Mouse (Mus musculus) brain, embryonic 18.5 days (tissue): ENCODE measurements around the gene Tpk1.
A peak's percentile ranks its signal among the peaks of the same experiment; 100 is the strongest.
"Not testable (repeated sequence)": the region's sequence is repeated elsewhere in the genome, so short reads cannot be mapped to it uniquely, and the experiment has no call there.

Source experiments
- DNase-seq: peaks from one replicate; pipeline ENCODE4 v3.0.0-alpha.2; 2012; ENCODE audit warnings: low read depth, low spot score

Gene Tpk1

DNA sequence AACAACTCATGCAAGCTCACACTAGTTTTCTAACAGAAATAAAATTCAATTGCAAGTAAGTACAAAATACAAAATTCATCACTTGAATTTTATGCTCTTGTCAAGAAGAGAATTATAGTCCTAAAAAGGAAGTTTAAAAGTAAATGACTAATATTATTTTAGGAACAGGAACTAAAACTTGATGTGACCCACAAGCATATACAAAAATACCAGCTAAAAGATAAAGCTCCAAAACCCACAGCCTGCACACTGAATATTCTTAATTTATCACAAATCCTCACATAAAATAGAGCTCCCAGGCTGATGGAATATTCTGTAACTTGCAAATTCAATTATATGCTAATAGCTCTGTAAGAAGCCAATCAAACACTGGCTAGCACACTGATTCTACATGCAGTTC is 25.5 kb downstream of the Tpk1 start:
- no peak for DNase-seq

GRCm38 (mm10) chr6:43638865-43639264 is 27.2 kb downstream of the Tpk1 start:
- no peak for DNase-seq

GRCm38 (mm10) chr6:43638119-43638518 is 28.0 kb downstream of the Tpk1 start:
- no peak for DNase-seq

GRCm38 (mm10) chr6:43636980-43637638 is 29.0 kb downstream of the Tpk1 start:
- no peak for DNase-seq

GRCm38 (mm10) chr6:43633308-43633963 is 32.6 kb downstream of the Tpk1 start:
- no peak for DNase-seq

DNA sequence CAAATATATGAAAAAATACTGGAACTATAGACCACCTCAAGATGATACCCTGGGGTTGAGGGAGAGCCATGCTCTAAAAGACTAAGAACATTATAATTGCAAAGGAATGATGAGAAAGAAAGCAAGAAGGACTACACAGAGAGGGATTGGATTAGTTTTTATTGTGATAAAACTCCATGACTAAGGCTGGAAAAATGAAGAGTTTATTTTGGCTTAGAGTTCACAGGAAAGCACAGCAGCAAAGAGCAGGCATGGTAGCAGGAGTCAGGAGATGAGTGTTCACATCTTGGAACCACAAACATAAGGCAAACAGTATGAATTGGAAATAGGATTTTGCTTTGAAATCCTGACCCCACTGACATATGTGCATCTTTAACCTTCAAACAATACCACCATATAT is 33.2 kb downstream of the Tpk1 start:
- DNase-seq, result no peak

- DNase-seq, result not testable (repeated sequence)
These were observed 42.6 kb downstream of the Tpk1 start for GRCm38 (mm10) chr6:43623448-43623847.

DNA sequence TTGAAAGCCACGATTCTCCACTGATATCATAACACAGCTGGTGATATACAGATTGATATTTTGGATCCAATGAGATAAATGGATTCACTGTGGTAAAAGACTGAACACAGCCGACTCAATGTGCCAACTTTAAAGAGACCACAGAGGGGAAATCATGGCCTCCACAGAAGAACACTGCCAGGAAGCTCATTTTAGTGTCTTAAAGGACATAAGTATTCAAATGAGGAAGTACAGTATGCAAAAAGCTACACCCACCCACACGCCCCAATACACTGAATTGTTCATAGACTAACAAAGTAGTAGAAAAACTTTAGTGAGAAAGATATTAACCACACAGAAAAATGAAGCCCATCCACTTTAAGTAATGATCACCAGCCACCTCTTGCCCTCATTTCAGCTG is 46.8 kb downstream of the Tpk1 start:
- no peak for DNase-seq

DNA sequence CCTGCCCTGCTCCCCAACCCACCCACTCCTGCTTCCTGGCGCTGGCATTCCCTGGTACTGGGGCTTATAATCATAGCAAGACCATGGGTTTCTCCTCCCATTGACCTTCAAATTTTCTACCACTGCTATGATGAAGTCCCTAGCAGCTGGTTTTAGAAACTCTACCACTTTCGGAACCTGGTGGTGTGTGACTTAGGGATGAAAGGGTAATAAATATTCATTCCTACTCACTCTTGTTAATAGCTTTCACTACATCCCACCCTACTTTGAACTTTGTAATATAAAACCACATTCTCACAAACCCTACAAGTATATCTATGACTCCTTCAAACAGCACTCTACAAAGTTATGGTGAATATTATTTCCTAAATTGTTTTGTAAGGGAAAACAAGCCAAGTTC is 54.3 kb downstream of the Tpk1 start:
- no peak for DNase-seq

- DNase-seq, result peak; percentile 32
These were observed 75.1 kb downstream of the Tpk1 start for GRCm38 (mm10) chr6:43590841-43591541.

DNA sequence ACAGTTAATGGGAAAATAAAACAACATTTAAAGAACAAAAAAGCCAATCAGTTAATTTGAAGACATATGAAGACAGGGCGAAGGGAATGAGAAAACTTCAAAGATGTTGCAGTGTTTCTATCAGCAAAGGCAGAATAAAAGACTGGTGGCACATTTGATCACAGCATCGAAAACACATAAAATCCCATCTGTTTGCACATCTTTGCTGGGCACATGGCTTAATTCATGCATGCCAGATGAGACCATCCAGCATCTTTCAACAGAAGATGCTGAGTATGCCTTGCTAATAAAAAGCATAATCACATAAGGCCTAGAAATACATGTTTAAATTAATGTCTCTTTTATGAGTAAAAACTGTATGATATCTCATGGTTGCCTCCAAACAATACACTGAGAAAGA is 80.8 kb downstream of the Tpk1 start:
- no peak for DNase-seq

- DNase-seq, result no peak
These were observed 84.3 kb downstream of the Tpk1 start for GRCm38 (mm10) chr6:43581809-43582208.

- no peak for DNase-seq
These were observed 98.2 kb downstream of the Tpk1 start for GRCm38 (mm10) chr6:43567885-43568284.

DNA sequence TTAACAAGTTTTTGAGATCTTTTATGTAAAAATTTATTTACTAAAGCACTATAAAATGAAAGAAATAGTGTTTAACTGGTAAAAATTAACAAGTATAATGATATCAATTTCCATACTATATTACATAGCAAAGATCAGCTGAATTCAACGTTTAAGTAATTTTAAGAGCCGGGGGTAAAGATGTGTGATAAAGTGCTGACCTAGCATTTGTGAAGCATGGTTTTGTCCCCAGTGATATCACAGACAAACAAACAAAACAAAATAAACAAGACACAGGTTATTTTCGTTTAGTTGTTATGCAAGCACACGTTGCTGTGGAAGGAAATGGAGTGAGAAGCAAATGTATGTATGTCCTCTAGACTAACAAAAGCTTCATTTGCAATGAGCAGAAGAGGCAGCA is 103.6 kb downstream of the Tpk1 start:
- DNase-seq, result no peak

GRCm38 (mm10) chr6:43551410-43551809 is 114.7 kb downstream of the Tpk1 start:
- no peak for DNase-seq

- DNase-seq, result no peak
These were observed 119.5 kb downstream of the Tpk1 start for GRCm38 (mm10) chr6:43546537-43546936.

GRCm38 (mm10) chr6:43537252-43537870 is 128.7 kb downstream of the Tpk1 start:
- no peak for DNase-seq

DNA sequence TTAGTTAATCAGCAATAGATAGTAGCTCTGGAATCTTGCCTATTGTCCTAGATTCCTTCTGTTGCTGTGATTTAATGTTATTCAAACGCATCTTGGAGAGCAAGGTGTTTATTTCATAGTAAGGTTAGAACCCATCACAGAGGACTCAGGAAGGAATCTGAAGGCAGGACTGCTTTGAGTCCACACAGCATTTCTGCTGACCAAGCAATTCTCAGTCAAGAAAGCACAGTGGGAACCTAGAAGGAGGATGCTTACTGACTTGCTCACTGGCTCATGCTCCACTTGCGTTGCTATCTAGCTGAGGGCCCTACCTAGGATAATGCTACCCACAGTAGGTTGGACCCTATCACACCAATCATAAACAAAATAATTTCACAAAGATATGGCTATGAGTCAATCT is 130.6 kb downstream of the Tpk1 start:
- DNase-seq, result no peak

DNA sequence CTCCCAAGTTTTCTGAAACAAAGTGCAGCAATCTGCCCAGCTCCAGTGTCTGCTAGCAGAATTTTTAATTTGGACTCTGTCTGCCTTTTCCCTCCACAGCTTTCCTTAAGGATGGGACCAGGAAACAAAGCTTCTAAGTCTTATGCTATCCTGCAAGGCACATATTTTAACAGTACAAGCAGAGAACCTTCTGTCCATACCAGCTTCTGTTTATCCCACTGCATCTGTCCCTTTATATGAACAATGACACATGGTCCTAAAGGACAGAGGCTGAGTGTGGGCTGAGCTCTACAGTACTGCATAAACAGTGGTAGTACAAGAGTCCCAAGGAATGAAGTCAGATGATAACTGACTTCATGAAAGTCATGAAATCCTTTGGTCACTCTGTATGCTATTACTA is 132.8 kb downstream of the Tpk1 start:
- DNase-seq, result no peak

GRCm38 (mm10) chr6:43532822-43533221 is 133.3 kb downstream of the Tpk1 start:
- no peak for DNase-seq

- no peak for DNase-seq
These were observed 134.1 kb downstream of the Tpk1 start for GRCm38 (mm10) chr6:43531996-43532395.

DNA sequence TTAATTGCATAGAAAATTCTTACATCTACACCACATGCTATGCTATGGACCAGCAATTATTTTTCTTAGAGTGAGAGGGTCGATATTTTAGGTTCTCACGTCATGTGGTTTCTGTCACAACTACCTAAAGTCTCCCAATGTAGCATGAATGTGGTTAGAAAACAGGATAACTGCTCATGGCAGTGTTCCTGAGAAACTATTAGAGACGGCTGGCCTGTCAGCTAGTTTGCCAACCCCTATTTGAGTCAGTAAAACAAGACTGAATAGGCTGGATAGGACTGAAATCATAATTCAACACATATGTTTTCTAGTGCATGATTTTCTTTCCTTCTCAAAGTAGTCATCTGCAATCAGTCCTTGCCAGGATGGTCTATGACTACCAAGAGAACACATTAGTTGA is 137.1 kb downstream of the Tpk1 start:
- DNase-seq, result no peak

DNA sequence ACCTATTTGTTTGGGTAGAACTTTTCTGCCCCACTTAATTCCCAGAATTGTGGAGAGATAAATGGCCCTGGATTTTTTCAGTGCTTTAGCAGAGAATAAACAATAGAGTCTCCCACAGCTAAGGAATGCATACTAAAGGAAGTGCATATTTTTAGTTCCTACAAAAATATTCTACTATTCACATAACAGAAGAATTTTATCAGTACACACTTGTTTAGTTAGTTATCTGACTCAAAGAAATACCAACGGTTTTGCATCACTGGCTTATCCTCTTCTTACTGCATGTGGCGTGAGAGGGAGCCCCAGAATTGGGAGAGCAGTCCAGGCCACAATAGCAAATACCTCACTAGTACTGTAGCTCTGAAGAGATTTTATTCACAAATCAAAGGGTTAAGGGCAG is 141.1 kb downstream of the Tpk1 start:
- no peak for DNase-seq
